Mouse (Mus musculus): Measurements from ENCODE around the gene Pdk2.

Pdk2 gene

GRCm38 (mm10) chr11:95004136-95004936, 36.8 kb downstream of the Pdk2 start:
- no peak for DNase-seq (ENCODE audit: extremely low read depth, low read depth)

- DNase-seq (ENCODE audit: extremely low read depth, low read depth): no peak
Measured at GRCm38 (mm10) chr11:95002705-95003104, 38.4 kb downstream of the Pdk2 start.

GRCm38 (mm10) chr11:95001584-95002347, 39.4 kb downstream of the Pdk2 start:
- DNase-seq (ENCODE audit: extremely low read depth, low read depth): no peak

- no peak for DNase-seq (ENCODE audit: extremely low read depth, low read depth)
Measured at GRCm38 (mm10) chr11:95001058-95001457, 40.1 kb downstream of the Pdk2 start.

GRCm38 (mm10) chr11:95000548-95000947, 40.6 kb downstream of the Pdk2 start:
- peak; percentile 68 for DNase-seq (ENCODE audit: extremely low read depth, low read depth)

GRCm38 (mm10) chr11:95000128-95000527, 41.0 kb downstream of the Pdk2 start:
- no peak for DNase-seq (ENCODE audit: extremely low read depth, low read depth)

- DNase-seq (ENCODE audit: extremely low read depth, low read depth): no peak
Measured at GRCm38 (mm10) chr11:94998041-94998531, 43.1 kb downstream of the Pdk2 start.

GRCm38 (mm10) chr11:94997596-94997995, 43.6 kb downstream of the Pdk2 start:
- DNase-seq (ENCODE audit: extremely low read depth, low read depth): peak; percentile 86

- DNase-seq (ENCODE audit: extremely low read depth, low read depth): no peak
Measured at GRCm38 (mm10) chr11:94996984-94997383, 44.2 kb downstream of the Pdk2 start.

GRCm38 (mm10) chr11:94996101-94996500, 45.1 kb downstream of the Pdk2 start:
- no peak for DNase-seq (ENCODE audit: extremely low read depth, low read depth)

GRCm38 (mm10) chr11:94994947-94995772, 46.0 kb downstream of the Pdk2 start:
- no peak for DNase-seq (ENCODE audit: extremely low read depth, low read depth)

GRCm38 (mm10) chr11:94994208-94994814, 46.8 kb downstream of the Pdk2 start:
- no peak for DNase-seq (ENCODE audit: extremely low read depth, low read depth)

- DNase-seq (ENCODE audit: extremely low read depth, low read depth): peak; percentile 71
Measured at GRCm38 (mm10) chr11:94992754-94993606, 48.2 kb downstream of the Pdk2 start.

GRCm38 (mm10) chr11:94992480-94992753, 48.7 kb downstream of the Pdk2 start:
- DNase-seq (ENCODE audit: extremely low read depth, low read depth): no peak

GRCm38 (mm10) chr11:94991641-94992479, 49.3 kb downstream of the Pdk2 start:
- DNase-seq (ENCODE audit: extremely low read depth, low read depth): no peak

GRCm38 (mm10) chr11:94990749-94991577, 50.2 kb downstream of the Pdk2 start, which contains the start of gene Ppp1r9b:
TSS of gene Ppp1r9b (plus strand) at chr11:94991035.
- peak; percentile 74 for DNase-seq (ENCODE audit: extremely low read depth, low read depth)

GRCm38 (mm10) chr11:94990102-94990748, 50.9 kb downstream of the Pdk2 start:
- DNase-seq (ENCODE audit: extremely low read depth, low read depth): no peak

GRCm38 (mm10) chr11:94989562-94990017, 51.6 kb downstream of the Pdk2 start:
- DNase-seq (ENCODE audit: extremely low read depth, low read depth): peak; percentile 92

Data from MEL-GATA-1-ER (cell line).